Mouse (Mus musculus) limb, embryonic 14.5 days (tissue): ENCODE measurements around the gene Dclk2. TPM values are rescaled to one million over a fixed set of nuclear protein-coding genes. Genes with fewer than 3 reads are reported as not detected.

Experiments used
- ATAC-seq: fragments of 200-750 bp; cut with Nextera tagmentation; 2 replicates; pipeline ENCODE4 v1.8.0; 2017; ENCODE audit warnings: low read depth, moderate number of reproducible peaks, moderate TSS enrichment; ENCODE audit not compliant: low FRiP score
- DNase-seq: peaks from one replicate; pipeline ENCODE4 v3.0.0-alpha.2; 2015; ENCODE audit warnings: low spot score
- H3K27ac ChIP-seq: fragments of 300-500 bp; sonication (generic); replicated peaks from 2 replicates; pipeline ENCODE4 v1.5.1; 2014; ENCODE audit warnings: low read depth, mild to moderate bottlenecking, low read length, moderate library complexity, mixed read lengths
- H3K27me3 ChIP-seq: fragments of 300-500 bp; sonication (generic); 2 replicates; pipeline ENCODE4 v1.6.1; 2014; ENCODE audit warnings: low read length, mixed read lengths; ENCODE audit not compliant: control insufficient read depth, insufficient read depth
- H3K36me3 ChIP-seq: fragments of 300-500 bp; sonication (generic); 2 replicates; pipeline ENCODE4 v1.6.1; 2014; ENCODE audit warnings: mild to moderate bottlenecking, low read length, moderate library complexity, mixed read lengths; ENCODE audit not compliant: control insufficient read depth, insufficient read depth
- H3K4me1 ChIP-seq: fragments of 300-500 bp; sonication (generic); 2 replicates; pipeline ENCODE4 v1.6.1; 2014; ENCODE audit warnings: antibody characterized with exemption, low read length, mixed read lengths; ENCODE audit not compliant: control insufficient read depth, insufficient read depth
- H3K4me2 ChIP-seq: fragments of 300-500 bp; sonication (generic); replicated peaks from 2 replicates; pipeline ENCODE4 v1.6.1; 2014; ENCODE audit warnings: low read depth, mild to moderate bottlenecking, low read length, moderate library complexity; ENCODE audit not compliant: severe bottlenecking
- H3K4me3 ChIP-seq: fragments of 300-500 bp; sonication (generic); replicated peaks from 2 replicates; pipeline ENCODE4 v1.5.1; 2014; ENCODE audit warnings: low read length
- H3K9ac ChIP-seq: fragments of 300-500 bp; sonication (generic); 2 replicates; pipeline ENCODE4 v1.6.1; 2014; ENCODE audit warnings: mild to moderate bottlenecking, low read depth, low read length, moderate library complexity; ENCODE audit not compliant: severe bottlenecking
- H3K9me3 ChIP-seq: fragments of 300-500 bp; sonication (generic); 2 replicates; pipeline ENCODE4 v1.6.1; 2016; ENCODE audit warnings: low read length; ENCODE audit not compliant: control insufficient read depth
- POLR2A ChIP-seq: fragments of 200-500 bp; IDR thresholded peaks from 2 replicates; pipeline ENCODE4 v1.8.0; 2012; ENCODE audit warnings: inconsistent platforms, mild to moderate bottlenecking, moderate library complexity, borderline replicate concordance; ENCODE audit not compliant: insufficient read depth, insufficient read length; ENCODE audit errors: extremely low read depth
- WGBS: fragments of 180-500 bp; shearing (Covaris S2); extraction: QIAGEN DNeasy Blood & Tissue Kit; methylation state at CpG from one replicate; pipeline ENCODE4 v1.1.7; 2014; 5-methylcytosine and 5-hydroxymethylcytosine counted together
- polyA plus RNA-seq, 2 experiments: library from polyadenylated mRNA; depleted of rRNA in 1 of 2; stranded (reverse) in 1 of 2; unstranded in 1 of 2; fragments of >200 nt; fragmentation: Nextera tagmentation in 1 of 2; extraction: Ambion mirVana in 1 of 2; gene quantifications; 2 replicates each; pipeline versions ENCODE4 v1.2.1 to v1.2.3; 2012 to 2014

Dclk2 gene
- polyA plus RNA-seq, 2 experiments, result 5.4 to 16.7 TPM

DNA sequence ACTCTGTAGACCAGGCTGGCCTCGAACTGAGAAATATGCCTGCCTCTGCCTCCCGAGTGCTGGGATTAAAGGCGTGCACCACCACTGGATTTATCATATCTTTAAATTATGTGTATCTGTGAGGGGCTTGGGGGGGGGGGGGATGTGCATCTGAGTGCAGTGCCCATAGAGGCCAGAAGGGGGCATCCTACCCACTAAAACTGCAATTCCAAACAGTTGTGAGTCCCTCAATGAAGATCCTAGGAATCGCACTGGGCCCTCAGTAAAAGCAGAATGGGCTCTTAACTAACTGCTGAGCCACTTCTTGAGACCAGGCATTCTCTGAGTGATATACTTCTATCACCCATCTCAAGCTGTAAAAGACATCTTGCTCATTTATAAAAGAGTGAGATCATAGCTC is 85.5 kb downstream of the Dclk2 start:
- Histone ChIP-seq H3K4me1 (peaks cover 5% of the 10 kb centered on the region; the same call in 1 of the 2 replicates), H3K27ac (no peak overlapping the region), H3K27me3 (no peaks in the 10 kb centered on the region), H3K4me3 (no peak overlapping the region), H3K4me2 (no peak overlapping the region), H3K36me3 (no peaks in the 10 kb centered on the region), H3K9ac (no peak overlapping the region), H3K9me3 (no peaks in the 10 kb centered on the region)
- WGBS, result 90% methylated on average over 4 of the region's 4 CpGs
- ATAC-seq (no peak), DNase-seq (no peak)
- no peak for TF ChIP-seq POLR2A

DNA sequence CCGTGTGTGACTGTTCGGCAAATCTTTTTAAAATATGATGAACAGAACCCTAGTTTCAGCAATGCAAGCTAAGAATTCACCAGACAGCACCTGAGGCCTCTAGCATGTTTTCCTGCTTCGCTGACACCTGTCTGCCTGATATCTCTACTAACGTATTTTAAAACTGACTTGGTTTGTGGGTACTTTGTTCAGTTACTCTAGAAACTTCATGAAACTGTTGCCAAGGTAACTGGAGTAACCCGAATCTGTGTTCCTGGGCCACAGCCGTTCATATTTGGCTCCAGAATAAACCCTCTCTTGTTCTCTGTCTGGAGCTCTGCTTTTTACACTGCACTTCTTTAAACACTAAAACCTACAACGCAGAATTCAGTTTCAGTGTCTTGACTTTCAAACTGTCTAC is 86.3 kb downstream of the Dclk2 start:
- Histone ChIP-seq H3K4me3 (no peak overlapping the region), H3K27ac (0 out of 2 replicates have a peak overlapping the region, but pooled peaks have one; percentile 48)
- no peak for DNase-seq

DNA sequence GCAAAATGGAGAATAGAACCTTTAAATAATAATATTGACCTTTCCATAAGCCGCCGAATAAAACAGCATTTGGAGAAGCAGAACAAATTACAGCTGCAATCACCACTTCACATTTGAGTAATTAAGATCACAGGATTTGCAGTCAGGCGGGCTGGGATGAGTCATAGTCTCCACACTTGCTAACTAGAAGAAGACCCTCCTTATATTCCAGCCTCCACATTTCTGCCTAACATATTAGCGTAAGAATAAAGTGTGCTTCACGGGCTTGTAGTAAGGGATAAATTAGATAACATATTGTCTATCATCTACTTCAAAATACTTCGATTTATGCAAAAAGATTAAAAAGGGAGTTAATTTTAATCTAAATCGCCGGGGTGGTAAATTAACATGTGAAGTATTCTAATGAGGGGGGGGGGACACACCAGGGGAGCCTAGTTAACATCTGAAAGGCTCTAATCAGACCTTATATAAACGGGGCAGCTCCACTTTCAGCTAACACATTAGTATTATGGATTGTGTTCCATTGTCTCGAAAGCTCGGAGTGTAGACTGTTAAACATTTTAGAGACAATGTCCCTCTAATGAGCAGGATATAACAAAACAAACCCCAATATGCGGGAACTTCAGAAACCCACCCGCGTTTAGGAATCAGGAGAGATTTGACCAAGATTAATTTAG is 87.9 kb downstream of the Dclk2 start:
- WGBS, result 32% methylated on average over 14 of the region's 14 CpGs
- peaks cover 5% of the 10 kb centered on the region; the same call in 1 of the 2 replicates for H3K4me1 ChIP-seq
- ATAC-seq, result no peak

More for the DNA sequence above, 86.3 kb downstream of the Dclk2 start:
- no peak for TF ChIP-seq POLR2A
- no peak for ATAC-seq
- Histone ChIP-seq H3K4me1 (peaks cover 5% of the 10 kb centered on the region; the same call in 1 of the 2 replicates), H3K27me3 (no peaks in the 10 kb centered on the region), H3K9ac (0 out of 2 replicates have a peak overlapping the region, but pooled peaks have one; percentile 25), H3K36me3 (no peaks in the 10 kb centered on the region), H3K9me3 (no peaks in the 10 kb centered on the region), H3K4me2 (no peak overlapping the region)
- WGBS, result 60% methylated on average over 7 of the region's 7 CpGs

DNA sequence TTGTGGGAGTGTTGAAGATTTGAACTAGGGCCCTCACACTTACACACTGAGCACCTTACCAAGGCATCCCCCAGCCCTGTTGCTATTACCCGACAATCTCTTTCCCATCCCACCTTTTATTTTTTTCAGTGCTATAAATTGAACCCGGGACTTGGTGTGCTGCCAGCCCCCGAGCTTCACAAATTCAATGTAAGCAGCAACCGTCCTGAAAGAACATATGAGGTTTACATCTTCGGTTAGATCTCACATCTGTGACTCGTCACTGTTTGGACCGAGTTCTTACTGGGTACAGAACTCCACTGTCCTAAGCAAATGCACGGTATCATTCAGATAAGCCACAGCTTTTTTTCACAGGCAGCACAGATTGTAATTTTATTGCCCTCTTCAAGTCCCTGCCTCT is 88.5 kb downstream of the Dclk2 start:
- Histone ChIP-seq H3K9ac (no peak overlapping the region), H3K36me3 (no peaks in the 10 kb centered on the region), H3K4me2 (no peak overlapping the region), H3K4me1 (peaks cover 5% of the 10 kb centered on the region; the same call in 1 of the 2 replicates), H3K27me3 (no peaks in the 10 kb centered on the region), H3K4me3 (no peak overlapping the region), H3K27ac (no peak overlapping the region), H3K9me3 (no peaks in the 10 kb centered on the region)
- DNase-seq (no peak), ATAC-seq (no peak)
- 37% methylated on average over 8 of the region's 8 CpGs for WGBS
- TF ChIP-seq POLR2A, result no peak

More for the DNA sequence above, 87.9 kb downstream of the Dclk2 start:
- no peak for DNase-seq
- no peak overlapping the region for H3K9ac ChIP-seq
- no peak overlapping the region for H3K4me2 ChIP-seq
- H3K36me3 ChIP-seq, result no peaks in the 10 kb centered on the region
- no peaks in the 10 kb centered on the region for H3K27me3 ChIP-seq
- no peaks in the 10 kb centered on the region for H3K9me3 ChIP-seq
- H3K4me3 ChIP-seq, result no peak overlapping the region
- no peak for TF ChIP-seq POLR2A
- H3K27ac ChIP-seq, result no peak overlapping the region

DNA sequence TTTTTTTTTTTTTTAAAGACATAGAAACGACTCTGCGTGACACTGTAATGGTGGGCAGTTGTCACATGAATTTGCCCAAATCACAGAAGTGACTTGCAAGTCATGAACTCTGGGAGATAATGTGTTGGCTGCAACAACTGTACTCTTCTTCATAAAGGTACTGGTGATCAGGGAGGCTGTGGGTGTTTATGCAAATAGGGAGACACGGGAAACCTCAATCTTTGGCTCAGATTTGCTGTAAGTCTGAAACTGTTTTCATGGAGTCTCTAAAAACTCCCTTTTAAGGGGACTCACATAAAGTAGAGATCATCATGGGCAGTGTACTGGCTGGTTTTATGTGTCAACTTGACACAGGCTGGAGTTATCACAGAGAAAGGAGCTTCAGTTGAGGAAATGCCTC is 93.1 kb downstream of the Dclk2 start:
- peaks cover 5% of the 10 kb centered on the region; the same call in 1 of the 2 replicates for H3K4me1 ChIP-seq
- H3K4me3 ChIP-seq, result no peak overlapping the region
- DNase-seq, result no peak
- no peak overlapping the region for H3K9ac ChIP-seq
- 88% methylated on average over 3 of the region's 3 CpGs for WGBS
- no peak for ATAC-seq
- no peak overlapping the region for H3K27ac ChIP-seq
- H3K4me2 ChIP-seq, result no peak overlapping the region
- H3K9me3 ChIP-seq, result no peaks in the 10 kb centered on the region
- no peaks in the 10 kb centered on the region for H3K36me3 ChIP-seq
- no peaks in the 10 kb centered on the region for H3K27me3 ChIP-seq
- TF ChIP-seq POLR2A, result no peak
